Mouse (Mus musculus): ENCODE results near the gene Gm45837.
A peak's percentile ranks its signal among the peaks of the same experiment; 100 is the strongest.

The Gm45837 gene

DNA sequence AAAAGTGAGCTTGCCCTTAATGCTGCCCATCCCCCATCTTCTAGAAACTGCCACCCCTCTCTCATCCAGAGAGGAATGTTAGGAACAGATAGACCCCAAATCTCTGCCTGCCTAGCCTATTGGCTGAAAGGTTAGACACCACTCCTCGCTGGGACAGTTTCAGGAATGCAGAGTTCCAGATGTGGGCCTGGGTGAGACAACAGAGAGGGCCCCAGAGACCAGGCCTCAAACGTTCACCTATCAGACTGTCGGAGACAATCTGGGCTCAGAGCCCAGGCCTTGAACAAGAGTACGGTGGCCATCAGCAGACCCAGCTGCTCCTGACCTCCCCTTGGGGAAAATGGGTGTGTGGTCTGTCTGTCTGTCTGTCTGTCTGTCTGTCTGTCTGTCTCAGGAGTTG lies 17.7 kb upstream of the Gm45837 start:
- DNase-seq, result no peak

DNA sequence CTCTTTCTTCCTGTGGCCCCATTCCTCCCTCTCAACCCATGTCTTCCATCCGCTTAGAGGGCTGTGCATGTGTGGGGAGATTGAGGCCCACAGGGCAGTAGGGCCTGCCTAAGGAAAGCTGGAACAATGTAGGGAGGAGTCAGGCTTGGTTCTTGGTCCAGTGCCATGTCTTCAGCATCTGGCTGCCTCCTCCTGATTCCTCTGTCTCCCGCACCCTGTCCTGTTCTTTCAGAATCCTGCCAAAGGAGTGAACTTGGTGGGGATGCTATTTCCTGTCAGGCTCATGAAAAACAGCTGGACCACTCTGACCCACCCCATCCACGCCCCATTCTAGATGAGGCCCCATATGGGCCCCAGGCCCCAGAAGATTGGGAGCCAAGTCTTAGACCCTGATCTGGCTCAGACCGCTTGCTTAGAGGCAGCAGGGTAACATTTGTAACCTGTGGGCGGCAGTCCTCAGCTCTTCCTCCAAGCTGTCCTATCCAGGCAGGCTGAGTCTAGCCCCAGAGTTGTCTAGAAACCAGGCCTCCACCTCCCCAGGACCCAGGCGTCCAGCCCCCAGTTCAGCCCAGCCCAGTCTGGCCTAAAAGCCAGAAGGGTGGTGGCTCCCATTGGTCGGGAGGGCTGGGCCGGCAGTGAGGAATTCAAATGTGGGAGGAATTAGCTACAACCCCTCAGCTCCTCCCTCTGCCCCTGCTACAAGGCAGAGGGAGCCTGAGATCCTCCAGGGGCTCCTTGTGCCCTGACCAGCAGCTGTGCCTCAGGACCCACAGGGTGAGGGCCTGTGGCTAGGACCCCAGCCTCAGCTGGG lies 16.8 kb upstream of the Gm45837 start:
- DNase-seq, result peak; percentile 45

GRCm38 (mm10) chr7:101394569-101394968 lies 16.1 kb upstream of the Gm45837 start:
- DNase-seq, result no peak

- no peak for DNase-seq
These were observed 15.2 kb upstream of the Gm45837 start for GRCm38 (mm10) chr7:101395471-101395870.

DNA sequence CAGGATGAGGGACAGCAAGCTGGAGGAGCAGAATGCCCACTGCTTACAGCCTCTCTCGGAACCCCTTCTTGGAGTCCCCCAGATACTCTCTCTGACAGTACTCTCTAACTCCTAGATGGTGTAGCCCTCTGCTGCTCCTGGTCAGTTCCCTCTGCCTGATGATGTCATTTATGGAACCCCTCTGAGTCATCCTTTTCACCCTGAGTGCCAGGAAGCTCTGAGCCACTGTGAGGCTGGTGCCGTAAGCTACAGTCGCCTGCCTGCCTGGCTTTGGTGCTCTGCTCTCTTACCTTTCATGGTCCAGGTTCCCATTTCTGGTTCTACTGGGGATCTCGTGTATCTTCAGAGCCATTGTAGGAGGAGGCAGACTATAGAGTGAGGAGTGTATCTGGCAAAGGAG lies 13.5 kb upstream of the Gm45837 start:
- no peak for DNase-seq

DNA sequence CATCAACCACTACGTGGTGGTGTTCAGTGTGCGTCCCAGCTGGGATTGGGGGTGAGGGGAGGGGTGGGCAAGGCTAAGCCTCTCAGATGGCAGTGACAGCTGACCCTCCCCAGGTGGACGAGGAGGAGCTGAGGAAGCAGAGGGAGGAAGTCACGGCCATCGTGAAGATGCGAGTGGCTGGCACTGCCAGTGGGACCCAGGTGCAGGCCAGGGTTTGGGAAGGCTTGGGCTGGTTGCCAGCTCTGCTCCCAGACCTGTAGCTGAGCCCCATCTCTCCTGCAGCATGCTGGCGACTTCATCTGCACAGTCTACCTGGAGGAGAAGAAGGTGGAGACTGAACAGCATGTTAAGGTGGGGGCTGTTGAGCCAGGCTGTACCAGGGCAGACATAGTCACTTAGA lies 9.2 kb upstream of the Gm45837 start:
- DNase-seq, result no peak

DNA sequence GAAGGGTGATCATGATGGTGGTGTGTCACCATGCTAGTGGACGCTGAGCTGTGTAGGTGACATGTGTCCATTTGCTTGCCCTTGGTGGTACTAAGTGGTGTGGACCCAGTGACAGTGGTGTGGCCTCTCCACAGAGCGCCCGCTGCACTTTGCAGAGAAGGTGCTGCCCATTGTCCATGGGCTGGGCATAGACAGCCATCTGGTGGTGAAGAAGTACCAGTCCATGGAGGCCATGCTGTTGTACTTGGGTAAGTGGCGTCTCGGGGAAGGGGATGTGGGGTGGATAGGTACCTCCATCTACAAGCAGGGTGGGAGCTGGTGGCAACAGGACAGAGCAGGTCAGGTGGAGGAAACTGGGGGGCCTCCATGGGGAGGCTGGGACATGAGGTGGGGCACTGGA lies 6.9 kb upstream of the Gm45837 start:
- DNase-seq, result no peak

DNA sequence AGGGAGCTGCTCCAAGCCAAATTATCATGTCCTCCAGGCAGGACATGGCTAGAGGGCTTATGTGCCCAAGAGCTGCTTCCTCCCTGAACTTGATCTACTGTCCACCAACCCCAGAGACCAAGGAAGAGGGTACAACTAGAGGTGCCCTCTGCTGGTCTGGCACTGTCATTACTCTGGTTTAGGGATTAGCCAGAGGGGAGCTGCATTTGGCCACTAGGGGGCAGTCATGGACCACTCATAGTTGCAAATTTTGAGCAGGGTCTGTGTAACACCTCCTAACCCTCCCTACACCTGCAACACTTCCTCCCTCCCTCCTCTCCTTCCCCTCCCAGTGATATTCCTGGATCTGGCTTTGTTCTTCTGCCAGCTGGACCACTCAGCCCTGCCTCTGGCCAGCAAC lies 2.1 kb downstream of the Gm45837 start:
- DNase-seq, result peak; percentile 71

GRCm38 (mm10) chr7:101414209-101414608 lies 3.5 kb downstream of the Gm45837 start:
- DNase-seq, result no peak

- DNase-seq, result peak; percentile 24
These were observed 4.2 kb downstream of the Gm45837 start for GRCm38 (mm10) chr7:101414661-101415511.

GRCm38 (mm10) chr7:101415512-101416100 lies 4.9 kb downstream of the Gm45837 start:
- DNase-seq, result no peak

DNA sequence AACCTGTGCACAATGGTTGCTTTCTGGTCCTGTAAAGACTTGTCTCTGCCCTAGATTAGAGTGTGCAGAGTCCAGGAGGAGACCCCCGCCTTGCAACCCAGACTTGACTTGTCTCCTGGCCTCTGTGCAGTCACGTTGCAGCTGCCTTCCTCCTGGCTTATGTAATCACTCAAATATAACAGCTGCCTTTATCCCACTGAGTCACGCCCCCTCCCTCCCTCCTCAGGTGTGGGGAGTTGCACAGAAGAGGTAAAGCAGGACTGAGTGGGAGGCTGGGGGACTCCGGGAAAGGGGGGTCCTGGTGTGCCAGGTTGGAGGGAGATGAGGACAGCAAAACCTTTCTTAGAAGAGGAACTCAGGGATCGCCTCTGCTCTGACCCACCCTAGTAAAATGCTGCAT lies 5.7 kb downstream of the Gm45837 start:
- DNase-seq, result no peak

DNA sequence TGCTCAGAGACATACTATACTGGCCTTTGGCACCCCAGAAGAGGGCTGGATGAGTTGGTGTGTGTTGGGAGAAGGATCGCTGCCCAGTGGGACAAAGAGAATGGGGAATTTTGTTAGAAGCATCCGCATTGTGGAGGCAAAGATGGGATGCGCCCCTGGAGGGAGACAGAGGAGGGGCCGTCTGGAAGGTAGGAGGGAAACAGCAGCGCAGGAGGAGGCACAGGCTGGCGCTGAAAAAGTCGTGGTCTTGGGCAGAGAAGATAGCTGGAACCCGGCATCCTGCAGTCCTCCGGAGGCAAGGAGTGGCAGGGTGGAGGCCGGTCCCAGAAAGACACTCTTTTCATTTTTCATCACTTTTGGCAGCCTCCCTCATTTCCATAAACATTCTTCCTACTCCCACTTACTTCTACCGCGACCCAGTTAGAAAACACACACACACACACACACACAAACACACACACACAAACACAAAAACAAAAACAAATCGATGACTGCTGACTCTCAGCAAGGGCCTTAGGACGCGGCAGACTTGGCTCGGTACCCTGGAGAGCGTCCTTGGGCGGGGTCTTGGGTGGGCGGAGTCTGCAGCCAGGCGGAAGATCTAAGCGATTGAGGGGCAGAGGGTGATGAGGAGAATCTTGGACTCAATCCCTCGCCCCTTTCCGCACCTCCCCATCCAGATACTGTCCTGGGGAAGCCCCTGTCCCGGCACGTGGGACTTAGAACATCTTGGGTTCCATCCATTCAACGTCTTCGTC lies 8.5 kb downstream of the Gm45837 start:
- no peak for DNase-seq

DNA sequence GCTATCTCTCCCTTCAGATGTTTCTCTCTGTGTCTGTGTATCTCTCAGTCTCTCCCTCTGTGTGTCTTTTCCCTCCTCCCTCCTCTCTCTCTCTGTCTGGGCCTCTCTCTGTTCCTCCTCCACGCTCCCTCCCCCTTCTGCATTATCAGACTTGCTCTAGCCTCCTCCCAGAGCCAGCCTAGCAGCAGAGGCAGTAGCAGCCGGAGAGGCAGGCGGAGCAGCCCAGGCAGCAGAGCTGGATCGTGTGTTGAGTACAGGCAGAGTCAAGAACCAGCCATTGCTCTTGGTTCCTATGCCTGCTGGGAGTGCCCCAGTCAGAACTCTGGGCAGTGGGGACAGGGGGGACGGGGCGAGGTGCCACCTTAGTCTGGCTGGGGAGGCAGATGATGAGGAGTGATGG lies 10.8 kb downstream of the Gm45837 start, which contains the start of gene Pde2a:
Gene Pde2a, plus strand, starts transcription at position 163 of the 400 bp plus-strand sequence.
- DNase-seq, result no peak

GRCm38 (mm10) chr7:101422069-101422468 lies 11.4 kb downstream of the Gm45837 start:
- DNase-seq, result no peak

GRCm38 (mm10) chr7:101422646-101423045 lies 12.0 kb downstream of the Gm45837 start:
- no peak for DNase-seq

DNA sequence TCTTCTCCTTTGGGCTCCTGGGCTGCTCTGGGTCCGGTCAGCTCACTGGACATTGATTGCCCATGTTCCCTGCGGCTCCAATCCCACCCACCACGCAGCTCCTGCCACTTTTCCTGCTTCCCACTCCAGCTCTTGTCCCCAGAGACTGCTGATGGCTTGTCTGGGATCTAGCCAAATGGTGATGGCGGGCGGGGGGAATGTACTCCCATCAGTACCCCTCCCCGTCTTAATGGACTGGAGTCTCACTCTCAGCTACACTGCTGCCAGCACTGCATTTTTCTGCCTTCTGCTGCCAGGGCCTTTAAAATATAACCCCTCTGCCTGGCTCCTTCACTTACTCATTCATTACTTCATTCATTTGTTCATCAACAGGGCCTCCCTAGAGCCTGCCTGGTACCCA lies 13.3 kb downstream of the Gm45837 start:
- no peak for DNase-seq

DNA sequence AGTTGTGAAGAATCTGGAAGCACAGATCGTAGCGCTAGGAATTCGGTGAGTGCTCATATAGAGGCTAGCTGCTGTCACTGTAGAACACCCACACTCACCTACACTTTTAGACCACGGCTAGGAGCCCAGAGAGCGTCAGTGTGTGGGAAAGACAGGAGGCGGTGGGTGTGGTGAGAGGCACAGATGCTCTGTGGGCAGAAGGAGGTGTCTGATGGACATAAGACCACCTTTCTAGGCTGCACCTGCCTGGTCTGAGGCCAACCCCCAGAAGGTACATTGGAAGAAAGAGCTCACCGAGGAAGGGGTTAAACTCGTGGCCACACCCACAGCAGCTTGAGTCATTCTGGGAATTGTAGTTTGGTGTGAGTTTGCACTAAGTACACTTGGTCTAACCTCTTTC lies 16.0 kb downstream of the Gm45837 start:
- DNase-seq, result no peak

DNA sequence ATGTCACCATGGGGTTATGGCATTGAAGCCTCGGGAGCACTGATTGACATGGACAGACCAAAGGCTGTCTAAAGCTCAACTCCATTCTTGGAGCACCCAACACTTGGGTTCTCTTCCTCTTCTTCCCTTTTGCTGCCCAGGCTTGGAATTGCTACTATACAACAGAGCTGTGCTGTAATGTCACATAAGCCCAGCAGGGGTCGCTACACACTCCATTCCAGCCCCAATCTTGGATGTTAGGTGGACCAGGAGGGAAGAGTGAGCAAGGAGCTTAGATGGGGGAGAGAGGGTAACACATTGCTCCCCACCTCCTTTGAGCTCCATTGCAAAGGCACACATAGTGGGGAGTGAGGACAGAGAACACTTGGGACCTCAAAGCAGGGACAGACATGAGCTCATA lies 17.1 kb downstream of the Gm45837 start:
- DNase-seq, result no peak

- DNase-seq, result no peak
These were observed 24.4 kb downstream of the Gm45837 start for GRCm38 (mm10) chr7:101435038-101435437.

DNA sequence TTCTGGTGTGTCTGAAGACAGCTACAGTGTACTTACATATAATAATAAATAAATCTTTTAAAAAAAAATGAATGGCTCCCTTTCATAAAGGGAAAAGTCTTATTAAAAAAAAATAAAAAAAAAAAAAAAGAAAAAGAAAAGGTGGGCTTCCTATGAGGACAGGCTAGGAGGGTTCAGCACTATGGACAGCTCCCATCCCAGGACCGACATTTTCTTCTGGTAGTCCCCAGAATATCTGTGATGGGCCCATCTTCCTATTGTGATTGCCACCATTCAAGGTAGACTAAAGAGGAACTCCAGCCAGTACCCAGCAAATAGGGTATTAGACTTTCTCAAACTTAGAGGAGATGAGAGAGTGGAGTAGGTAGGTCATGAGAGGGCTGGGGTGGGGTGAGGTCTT lies 27.2 kb downstream of the Gm45837 start:
- DNase-seq, result no peak

- no peak for DNase-seq
These were observed 32.4 kb downstream of the Gm45837 start for GRCm38 (mm10) chr7:101443093-101443492.

- no peak for DNase-seq
These were observed 33.5 kb downstream of the Gm45837 start for GRCm38 (mm10) chr7:101444211-101444610.
